Mouse (Mus musculus) thymus, adult 2 months (tissue): ENCODE results near the gene Thbs4.

ENCODE experiments used
- CTCF ChIP-seq: fragments of 200-500 bp; IDR thresholded peaks from 2 replicates; pipeline ENCODE4 v1.5.1; 2012; ENCODE audit warnings: mild to moderate bottlenecking, control low read depth, low read length, moderate library complexity, borderline replicate concordance; ENCODE audit not compliant: control insufficient read depth, poor library complexity, insufficient read depth; ENCODE audit errors: extremely low read depth
- POLR2A ChIP-seq: fragments of 200-500 bp; IDR thresholded peaks from 2 replicates; pipeline ENCODE4 v1.6.1; 2012; ENCODE audit warnings: mild to moderate bottlenecking, low read length, control low read depth, moderate library complexity; ENCODE audit not compliant: control insufficient read depth, poor library complexity, insufficient read depth; ENCODE audit errors: extremely low read depth

GRCm38 (mm10) chr13:92751726-92752565, 42.7 kb downstream of the Thbs4 start:
- TF ChIP-seq POLR2A (no peak), CTCF (peak; percentile 65; the same call in 1 of the 2 replicates)
